22 mouse cellular contexts compared by ENCODE assay signal in the genomic region with DNA sequence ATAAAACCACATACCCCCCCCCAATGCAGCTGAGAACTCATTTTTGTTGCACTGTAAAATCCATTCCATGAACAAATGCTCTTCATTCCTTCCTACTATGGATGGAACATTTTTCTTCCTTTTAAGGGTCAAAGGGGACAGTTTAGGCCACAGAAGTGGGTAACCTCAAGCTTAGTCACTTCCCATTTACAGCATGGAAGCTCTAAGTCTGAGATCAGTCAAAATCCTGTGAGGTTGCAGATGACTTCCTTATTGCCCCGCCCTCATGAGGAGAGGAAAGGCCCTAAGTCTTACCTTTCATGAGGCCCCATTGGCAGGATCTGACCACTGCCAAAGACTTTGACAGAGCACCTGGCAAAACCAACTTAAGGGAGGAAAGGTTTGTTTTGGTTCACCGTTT.
A peak's percentile ranks its signal among the peaks of the same experiment; 100 is the strongest.
DNase-seq lines count a peak whose midpoint lies in the region; ATAC-seq and TF ChIP-seq lines count a peak whose summit lies in the region.
"Had no signal": no experiment of that assay in that cellular context is flagged by ENCODE, and none has a peak within 500 bp of the region (broad histone marks: within the 10 kb centered on the region; RNA-seq: fewer than 3 reads in every experiment).

No protein-coding gene starts in this region.

- intact Hi-C loops in left cerebral cortex, postnatal 25 days (cut with DNase I): loop anchor here (5.0 kb wide), 1 partner anchor 35 kb away; no protein-coding TSS in a partner anchor

- ATAC-seq in neutrophil, adult 5-6 weeks (ENCODE audit: extremely low read depth, insufficient number of reproducible peaks, low FRiP score, poor library complexity, severe bottlenecking): 0 out of 2 replicates have a peak, but pooled peaks have one; percentile 13
- ATAC-seq: activated CD4-positive, CD25-positive, alpha-beta regulatory T cell, adult 4 months; forebrain, embryonic 13.5 days; forebrain, postnatal 0 days; Patski had no signal

- TF ChIP-seq POLR2A in bone marrow macrophage, adult 2 months (IDR thresholded peaks at IDR 0.05; ENCODE audit: borderline replicate concordance, low read depth, low read length): no peak

- no peak for TF ChIP-seq CTCF in bone marrow macrophage, adult 2 months (IDR thresholded peaks at IDR 0.05; ENCODE audit: low read depth, low read length)

- WGBS in heart, embryonic 10.5 days: 81% methylated on average over 2 of the region's 2 CpGs
- WGBS in macrophage (ENCODE audit: missing documents): 8% methylated on average over 2 of the region's 2 CpGs

- peak; percentile 46 for DNase-seq in heart, adult 11 months
- DNase-seq in heart, embryonic 10.5 days (ENCODE audit: low spot score): no peak
- no peak for DNase-seq in left cerebral cortex, postnatal 25 days (ENCODE audit: low spot score in 2 of 2)
- DNase-seq in frontal cortex, postnatal 14 days (ENCODE audit: low spot score in 2 of 2): no peak
- DNase-seq: adrenal gland, postnatal 14 days; cerebellum, adult 18-20 months; cerebellum, adult 9-11 months; cerebellum, postnatal 36 days; forebrain, postnatal 0 days; gastrocnemius, adult 2 months; gastrocnemius, postnatal 36 days; heart, adult 2 months had no signal

- H3K9me3 ChIP-seq in heart, embryonic 10.5 days: no peaks in the 10 kb centered on the region
- H3K9me3 ChIP-seq: embryonic facial prominence, embryonic 10.5 days; forebrain, embryonic 13.5 days; heart, embryonic 12.5 days; hindbrain, embryonic 15.5 days had no signal

- no peaks in the 10 kb centered on the region for H3K79me2 ChIP-seq in macrophage (ENCODE audit: inconsistent target)

- no peaks in the 10 kb centered on the region for H3K4me1 ChIP-seq in heart, embryonic 10.5 days
- H3K4me1 ChIP-seq in bone marrow macrophage, adult 2 months (ENCODE audit: control insufficient read depth, insufficient read depth, low read length): peaks cover 27% of the 10 kb centered on the region
- H3K4me1 ChIP-seq: forebrain, embryonic 13.5 days; heart, embryonic 12.5 days; hindbrain, embryonic 15.5 days had no signal

- no peak overlapping the region for H3K4me3 ChIP-seq in heart, embryonic 10.5 days
- no peak overlapping the region for H3K4me3 ChIP-seq in bone marrow macrophage, adult 2 months (ENCODE audit: insufficient read depth, low read length)
- H3K4me3 ChIP-seq in macrophage (ENCODE audit: inconsistent target): no peak overlapping the region
- H3K4me3 ChIP-seq: embryonic facial prominence, embryonic 10.5 days; forebrain, embryonic 13.5 days; gastrocnemius, adult 2 months; heart, adult 2 months; heart, embryonic 12.5 days; hindbrain, embryonic 15.5 days had no signal

- no peak overlapping the region for H3K27ac ChIP-seq in heart, embryonic 10.5 days
- peak overlapping the region; percentile 24 for H3K27ac ChIP-seq in bone marrow macrophage, adult 2 months (ENCODE audit: insufficient read depth, low read depth, low read length)
- peak overlapping the region; percentile 12; the same call in 1 of the 2 replicates for H3K27ac ChIP-seq in macrophage
- H3K27ac ChIP-seq: embryonic facial prominence, embryonic 10.5 days; forebrain, embryonic 13.5 days; gastrocnemius, adult 2 months; heart, adult 2 months; hindbrain, embryonic 15.5 days had no signal

- no peaks in the 10 kb centered on the region for H3K36me3 ChIP-seq in heart, embryonic 10.5 days
- H3K36me3 ChIP-seq in macrophage (ENCODE audit: inconsistent target): no peaks in the 10 kb centered on the region
- H3K36me3 ChIP-seq: embryonic facial prominence, embryonic 10.5 days; heart, embryonic 12.5 days; hindbrain, embryonic 15.5 days had no signal

- no peaks in the 10 kb centered on the region for H3K27me3 ChIP-seq in heart, embryonic 10.5 days (ENCODE audit: insufficient read depth, poor library complexity, severe bottlenecking)
- H3K27me3 ChIP-seq: CH12.LX; forebrain, embryonic 13.5 days; heart, embryonic 12.5 days; hindbrain, embryonic 15.5 days; Patski had no signal
